Mouse (Mus musculus) ES-E14 (cell line): ENCODE results near the gene Zmynd12.

ENCODE experiments used
- CHD2 ChIP-seq: IDR thresholded peaks from 2 replicates; pipeline ENCODE4 v1.6.1; 2014; ENCODE audit warnings: mild to moderate bottlenecking, low read depth, low read length, inconsistent platforms
- HCFC1 ChIP-seq: IDR thresholded peaks from 2 replicates; pipeline ENCODE4 v1.6.1; 2012; ENCODE audit warnings: low read length, inconsistent platforms, borderline replicate concordance; ENCODE audit not compliant: insufficient read depth
- ZC3H11A ChIP-seq: IDR thresholded peaks from 2 replicates; pipeline ENCODE4 v1.6.1; 2012; ENCODE audit warnings: low read depth, mild to moderate bottlenecking, inconsistent platforms, low read length, borderline replicate concordance
- ZNF384 ChIP-seq: IDR thresholded peaks from 2 replicates; pipeline ENCODE4 v1.6.1; 2012; ENCODE audit warnings: low read depth, low read length, inconsistent platforms

- TF ChIP-seq ZC3H11A, result no peak
- no peak for TF ChIP-seq CHD2
- no peak for TF ChIP-seq HCFC1
- TF ChIP-seq ZNF384, result no peak
Observed at GRCm38 (mm10) chr4:119462457-119462856, 39.8 kb downstream of the Zmynd12 start.
